Mouse (Mus musculus): Measurements from ENCODE around the gene Lcn2. TPM values are rescaled to one million over a fixed set of nuclear protein-coding genes. Genes with fewer than 3 reads are reported as not detected.

The Lcn2 gene
- polyA plus RNA-seq, 1 experiment from 2014 or later = not detected

DNA sequence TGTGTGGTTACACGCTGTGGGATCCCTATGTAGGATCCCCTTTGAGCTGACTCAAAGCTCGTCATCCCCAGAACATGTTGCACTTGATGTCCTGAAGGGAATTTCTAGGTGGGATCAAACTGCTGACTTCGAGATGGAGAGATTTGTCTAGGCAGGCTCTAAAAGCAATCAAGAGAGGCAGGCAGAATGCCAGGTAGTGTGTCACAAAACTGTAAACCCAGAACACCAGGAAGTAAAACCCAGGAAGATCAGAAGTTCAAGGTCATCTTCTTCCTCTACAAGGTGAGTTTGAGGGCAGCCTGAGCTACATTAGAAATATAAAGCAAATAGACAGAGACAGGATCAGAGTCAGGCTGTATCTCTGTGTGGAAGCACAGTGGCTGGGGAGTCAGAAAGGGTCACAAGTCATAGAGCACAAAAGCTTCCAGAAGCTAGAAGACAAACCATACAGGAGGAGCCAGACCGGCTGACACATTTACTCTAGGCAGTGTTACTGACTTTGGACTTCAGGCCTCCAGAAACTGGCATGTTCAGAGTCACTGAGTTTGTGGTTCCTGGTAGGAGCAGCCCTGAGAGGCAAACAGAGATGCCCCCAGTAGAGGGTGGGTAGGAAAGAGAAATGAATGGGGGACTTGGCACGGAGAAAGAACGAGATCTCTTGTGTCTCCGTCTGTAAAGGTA is 19.2 kb upstream of the Lcn2 start:
- H3K9me3 ChIP-seq = no peaks in the 10 kb centered on the region
- 83% methylated on average over 7 of the region's 7 CpGs for WGBS

DNA sequence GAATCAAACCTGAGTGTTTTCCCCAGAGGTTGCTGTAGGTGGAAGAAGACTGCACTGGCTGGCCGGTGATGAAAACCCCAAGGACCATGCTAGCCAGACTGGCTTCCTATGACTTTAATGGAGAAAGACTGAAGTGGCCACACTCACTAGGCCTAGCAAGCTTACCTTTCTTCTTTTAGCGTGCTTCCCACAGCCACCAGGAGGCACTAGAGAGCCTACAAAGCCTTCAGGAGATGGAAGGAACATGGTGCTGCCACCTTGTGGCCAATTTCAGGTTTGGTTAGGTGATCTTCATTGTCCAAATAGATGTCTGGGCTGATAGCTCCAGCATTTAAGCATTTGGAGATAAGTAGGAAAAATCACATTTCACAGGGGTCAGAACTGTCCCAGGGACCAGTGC is 16.6 kb upstream of the Lcn2 start:
- WGBS = 20% methylated on average over 2 of the region's 2 CpGs
- DNase-seq (ENCODE audit: low spot score) = peak; percentile 92
- H3K4me1 ChIP-seq (replicated peaks) = peaks cover 14% of the 10 kb centered on the region; the same call in 1 of the 2 replicates
- peaks cover 34% of the 10 kb centered on the region for H3K36me3 ChIP-seq
- H3K27ac ChIP-seq = no peak overlapping the region
- H3K4me3 ChIP-seq = no peak overlapping the region
- H3K27me3 ChIP-seq (ENCODE audit: insufficient read depth, poor library complexity, severe bottlenecking) = no peaks in the 10 kb centered on the region
- H3K9me3 ChIP-seq = no peaks in the 10 kb centered on the region

More for the DNA sequence above, 19.2 kb upstream of the Lcn2 start:
- no peaks in the 10 kb centered on the region for H3K27me3 ChIP-seq (ENCODE audit: insufficient read depth, poor library complexity, severe bottlenecking)
- H3K27ac ChIP-seq = peak overlapping the region; percentile 23; the same call in 1 of the 2 replicates
- H3K4me1 ChIP-seq (replicated peaks) = peaks cover 12% of the 10 kb centered on the region; the same call in 1 of the 2 replicates
- peaks cover 7% of the 10 kb centered on the region for H3K36me3 ChIP-seq
- no peak for DNase-seq (ENCODE audit: low spot score)
- no peak overlapping the region for H3K4me3 ChIP-seq

DNA sequence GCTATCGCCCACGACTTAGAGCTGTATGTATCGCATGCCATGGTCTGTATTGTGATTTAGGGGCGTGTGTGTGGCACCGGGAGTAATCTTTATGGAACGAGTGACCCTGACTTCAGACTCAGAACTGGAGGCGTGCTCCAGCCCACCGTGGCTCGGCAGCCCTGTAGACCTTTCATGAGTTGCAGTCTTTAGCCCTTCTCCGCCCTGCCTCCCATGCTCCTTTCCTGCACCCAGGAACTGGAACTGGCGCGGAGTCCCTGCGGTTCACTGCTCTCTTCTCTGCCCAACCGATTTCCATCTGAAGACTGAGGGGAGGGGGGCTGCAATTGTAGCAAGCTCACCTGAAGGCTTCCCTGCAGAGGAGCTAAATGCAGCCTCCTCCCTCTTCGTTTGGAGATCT is 8.6 kb upstream of the Lcn2 start:
- WGBS = 2% methylated on average over 15 of the region's 15 CpGs
- Histone ChIP-seq H3K27me3 (ENCODE audit: insufficient read depth, poor library complexity, severe bottlenecking) (no peaks in the 10 kb centered on the region), H3K36me3 (peaks cover 36% of the 10 kb centered on the region), H3K4me3 (peak overlapping the region; percentile 94), H3K4me1 (replicated peaks) (peaks cover 29% of the 10 kb centered on the region), H3K9me3 (0 out of 2 replicates have a peak, but pooled peaks cover 3% of the 10 kb centered on the region), H3K27ac (peak overlapping the region; percentile 92)
- no peak for DNase-seq (ENCODE audit: low spot score)

DNA sequence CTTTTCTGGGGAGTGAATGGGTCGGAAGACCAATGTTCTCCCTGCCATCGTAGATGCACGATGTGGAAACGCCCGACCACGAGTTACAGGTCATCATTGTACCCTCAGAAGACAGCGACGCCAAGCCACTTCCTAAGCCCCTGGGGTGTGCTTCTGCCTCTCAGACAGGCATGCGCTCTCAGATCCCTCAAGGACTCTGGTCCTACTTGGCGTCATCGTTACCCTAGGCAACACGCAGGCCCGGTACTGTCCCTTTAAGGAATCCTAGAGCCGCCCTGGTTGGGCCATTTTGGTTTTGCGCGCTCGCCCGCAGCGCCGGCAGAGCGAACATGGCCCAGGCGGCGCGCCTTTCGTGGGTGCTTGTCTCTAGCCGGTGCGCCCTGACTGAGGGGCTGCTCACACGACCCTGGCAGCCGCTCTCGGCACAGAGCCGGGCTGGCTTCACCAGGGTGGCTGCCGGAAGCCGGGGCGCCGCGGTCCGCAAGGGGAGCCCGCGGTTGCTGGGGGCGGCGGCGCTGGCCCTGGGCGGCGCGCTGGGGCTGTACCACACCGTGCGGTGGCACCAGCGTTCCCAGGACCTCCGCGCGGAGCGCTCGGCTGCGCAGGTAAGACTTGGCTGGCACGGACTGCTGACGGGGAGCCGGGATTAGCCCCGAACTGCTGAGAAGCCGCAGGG is 8.0 kb upstream of the Lcn2 start:
- under 1% methylated on average over 59 of the region's 59 CpGs for WGBS
- DNase-seq (ENCODE audit: low spot score) = peak; percentile 92
- no peaks in the 10 kb centered on the region for H3K27me3 ChIP-seq (ENCODE audit: insufficient read depth, poor library complexity, severe bottlenecking)
- peaks cover 31% of the 10 kb centered on the region for H3K4me1 ChIP-seq (replicated peaks)
- H3K36me3 ChIP-seq = peaks cover 30% of the 10 kb centered on the region
- H3K27ac ChIP-seq = peak overlapping the region; percentile 92
- H3K4me3 ChIP-seq = peak overlapping the region; percentile 94
- H3K9me3 ChIP-seq = 0 out of 2 replicates have a peak, but pooled peaks cover 3% of the 10 kb centered on the region

DNA sequence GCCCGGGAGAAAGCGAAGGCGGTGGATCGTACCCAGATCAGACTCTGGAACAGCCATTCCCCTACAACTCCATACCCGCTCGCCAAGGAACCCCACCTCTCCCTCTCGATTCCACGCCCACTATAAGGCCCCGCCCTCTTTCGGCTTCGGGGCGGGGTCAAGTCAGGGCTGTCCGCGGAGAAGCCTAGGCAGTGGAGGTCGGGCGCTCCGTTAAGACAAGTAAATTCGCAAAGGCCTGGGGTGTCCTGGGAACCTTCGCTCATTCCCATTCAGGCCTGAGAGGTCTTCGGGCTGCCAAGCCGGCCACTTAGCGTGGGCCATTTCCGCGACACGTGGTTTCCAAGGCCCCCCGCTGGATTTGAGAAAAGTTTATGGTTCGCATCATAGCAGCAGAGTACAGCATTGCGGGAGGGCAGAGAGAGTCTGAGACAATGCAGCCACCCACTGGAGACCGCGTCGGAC is 7.5 kb upstream of the Lcn2 start, which contains the start of gene Ptges2:
Gene Ptges2, plus strand, starts transcription at position 413 of the 462 bp plus-strand sequence.
- under 1% methylated on average over 31 of the region's 31 CpGs for WGBS
- DNase-seq (ENCODE audit: low spot score) = peak; percentile 92
- no peaks in the 10 kb centered on the region for H3K27me3 ChIP-seq (ENCODE audit: insufficient read depth, poor library complexity, severe bottlenecking)
- peak within 1 kb of the TSS; percentile 92 for H3K27ac ChIP-seq
- H3K9me3 ChIP-seq = 0 out of 2 replicates have a peak, but pooled peaks cover 3% of the 10 kb centered on the region
- H3K4me3 ChIP-seq = peak within 1 kb of the TSS; percentile 94
- H3K4me1 ChIP-seq (replicated peaks) = peaks cover 33% of the 10 kb centered on the region
- peaks cover 24% of the 10 kb centered on the region for H3K36me3 ChIP-seq

DNA sequence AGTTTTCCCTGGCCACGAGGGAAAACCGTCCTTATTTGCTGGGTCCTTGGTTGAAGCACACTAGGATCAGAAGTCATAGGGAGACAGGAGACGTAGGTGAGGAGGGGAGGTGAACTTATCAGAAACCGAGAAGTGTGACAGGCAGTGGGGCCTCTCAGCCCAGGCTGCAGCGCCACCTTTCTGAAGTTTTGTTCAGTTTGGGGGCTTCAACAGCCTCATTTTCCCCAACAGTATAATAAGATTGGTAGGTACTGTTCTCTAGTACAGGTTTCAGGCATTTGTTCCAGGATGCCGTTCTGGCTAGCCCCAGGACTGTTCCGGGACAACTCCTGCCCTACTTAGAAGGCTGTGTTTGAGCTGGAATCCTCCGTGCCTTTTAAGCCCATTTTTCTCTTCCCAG is 6.9 kb upstream of the Lcn2 start:
- Histone ChIP-seq H3K27ac (peak overlapping the region; percentile 92), H3K4me1 (replicated peaks) (peaks cover 32% of the 10 kb centered on the region), H3K4me3 (peak overlapping the region; percentile 94), H3K27me3 (ENCODE audit: insufficient read depth, poor library complexity, severe bottlenecking) (no peaks in the 10 kb centered on the region), H3K9me3 (0 out of 2 replicates have a peak, but pooled peaks cover 3% of the 10 kb centered on the region), H3K36me3 (peaks cover 19% of the 10 kb centered on the region)
- no peak for DNase-seq (ENCODE audit: low spot score)
- WGBS = 8% methylated on average over 8 of the region's 8 CpGs

DNA sequence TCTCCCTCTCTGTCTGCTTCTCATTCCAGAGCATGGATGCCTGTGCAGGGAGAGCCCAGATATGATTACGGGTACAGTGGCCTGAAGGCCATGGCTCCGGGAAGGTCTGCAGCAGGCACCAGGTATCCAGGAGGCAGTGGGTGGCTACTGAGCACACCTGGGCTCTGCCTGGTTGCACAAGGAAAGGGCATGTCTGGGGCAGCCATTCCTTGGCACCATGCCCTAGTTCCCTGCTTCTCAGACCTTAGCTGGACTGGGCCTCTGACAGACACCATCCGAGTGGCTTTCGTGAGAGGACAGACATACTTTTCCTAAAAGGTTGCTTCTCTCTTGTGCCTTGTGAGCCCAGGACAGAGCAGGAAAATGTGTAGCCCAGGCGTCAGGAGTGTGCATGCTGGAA is 4.0 kb upstream of the Lcn2 start:
- Histone ChIP-seq H3K4me1 (replicated peaks) (peaks cover 30% of the 10 kb centered on the region), H3K27me3 (ENCODE audit: insufficient read depth, poor library complexity, severe bottlenecking) (peaks cover 4% of the 10 kb centered on the region; the same call in 1 of the 2 replicates), H3K4me3 (no peak overlapping the region), H3K9me3 (0 out of 2 replicates have a peak, but pooled peaks cover 3% of the 10 kb centered on the region), H3K27ac (no peak overlapping the region), H3K36me3 (no peaks in the 10 kb centered on the region)
- 82% methylated on average over 5 of the region's 5 CpGs for WGBS
- DNase-seq (ENCODE audit: low spot score) = no peak

DNA sequence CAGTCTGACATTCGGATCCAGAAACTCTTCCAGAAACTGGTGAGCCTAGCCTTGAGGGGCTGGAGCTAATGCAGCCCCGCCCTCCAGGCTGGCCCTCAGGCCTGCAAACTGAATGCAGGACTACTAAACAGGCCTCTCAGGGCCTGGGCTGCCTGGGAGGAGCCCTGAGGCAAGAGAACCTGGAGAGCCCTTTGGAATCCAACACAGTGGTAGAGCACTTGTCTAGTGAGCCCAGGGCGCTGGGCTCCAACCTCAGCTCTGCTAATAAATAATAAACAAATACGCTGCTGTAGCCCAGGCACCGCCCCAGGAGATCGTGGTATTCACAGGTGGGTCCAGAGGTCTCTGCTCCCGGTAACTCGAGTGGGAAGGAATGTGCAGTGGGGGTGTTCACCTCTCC is 2.8 kb upstream of the Lcn2 start:
- WGBS = 74% methylated on average over 8 of the region's 8 CpGs

DNA sequence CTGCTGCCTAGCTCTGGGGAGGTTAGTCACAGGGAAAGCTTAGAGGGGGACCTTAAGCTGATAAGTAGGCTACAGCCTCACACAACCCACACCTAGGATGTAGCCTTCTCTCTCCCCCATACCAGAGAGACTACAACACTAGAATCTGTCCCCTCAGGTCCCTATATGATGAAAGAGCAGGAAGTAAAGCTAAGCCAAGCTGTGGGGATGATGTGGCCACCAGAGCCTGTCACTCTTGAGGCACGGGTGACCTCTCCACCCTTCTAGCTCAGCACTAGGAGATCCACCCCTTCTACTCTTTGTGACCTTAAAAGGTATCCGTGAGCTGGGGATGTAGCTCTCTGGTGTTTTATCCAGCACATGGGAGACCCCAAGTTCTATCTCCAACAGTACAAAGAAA is 1.1 kb upstream of the Lcn2 start:
- Histone ChIP-seq H3K9me3 (0 out of 2 replicates have a peak, but pooled peaks cover 3% of the 10 kb centered on the region), H3K27ac (no peak overlapping the region), H3K36me3 (no peaks in the 10 kb centered on the region), H3K4me1 (replicated peaks) (peaks cover 13% of the 10 kb centered on the region; the same call in 1 of the 2 replicates), H3K27me3 (ENCODE audit: insufficient read depth, poor library complexity, severe bottlenecking) (peaks cover 15% of the 10 kb centered on the region), H3K4me3 (no peak overlapping the region)
- DNase-seq (ENCODE audit: low spot score) = no peak
- 83% methylated on average over 2 of the region's 2 CpGs for WGBS

More for the DNA sequence above, 2.8 kb upstream of the Lcn2 start:
- H3K4me3 ChIP-seq = no peak overlapping the region
- no peaks in the 10 kb centered on the region for H3K36me3 ChIP-seq
- peaks cover 6% of the 10 kb centered on the region; the same call in 1 of the 2 replicates for H3K27me3 ChIP-seq (ENCODE audit: insufficient read depth, poor library complexity, severe bottlenecking)
- H3K27ac ChIP-seq = no peak overlapping the region
- peaks cover 19% of the 10 kb centered on the region for H3K4me1 ChIP-seq (replicated peaks)
- no peak for DNase-seq (ENCODE audit: low spot score)
- H3K9me3 ChIP-seq = 0 out of 2 replicates have a peak, but pooled peaks cover 3% of the 10 kb centered on the region

DNA sequence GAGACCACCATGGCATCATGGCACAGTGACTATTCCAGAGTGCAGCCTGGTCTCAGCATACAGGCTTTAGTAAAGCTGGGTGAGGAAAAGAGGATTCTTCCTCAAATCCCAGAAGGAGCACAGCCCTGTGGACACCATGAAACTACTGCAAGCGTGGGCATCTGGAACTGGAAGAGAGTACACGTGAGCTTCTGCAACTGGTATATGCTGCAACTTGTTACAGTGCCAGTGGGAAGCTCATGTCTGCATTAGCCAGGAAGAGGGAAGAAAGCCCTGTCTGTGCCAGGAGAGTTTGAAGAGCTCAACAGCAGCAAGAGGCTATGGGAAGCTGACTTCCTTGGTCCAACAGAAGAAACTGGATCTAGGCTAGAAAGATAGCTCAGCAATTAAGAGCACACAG is 5.4 kb downstream of the Lcn2 start:
- no peak for DNase-seq (ENCODE audit: low spot score)
- no peak overlapping the region for H3K4me3 ChIP-seq
- WGBS = 84% methylated on average over 2 of the region's 2 CpGs
- no peaks in the 10 kb centered on the region for H3K9me3 ChIP-seq
- H3K27ac ChIP-seq = no peak overlapping the region
- peaks cover 58% of the 10 kb centered on the region for H3K27me3 ChIP-seq (ENCODE audit: insufficient read depth, poor library complexity, severe bottlenecking)
- peaks cover 23% of the 10 kb centered on the region for H3K36me3 ChIP-seq
- peaks cover 23% of the 10 kb centered on the region for H3K4me1 ChIP-seq (replicated peaks)

DNA sequence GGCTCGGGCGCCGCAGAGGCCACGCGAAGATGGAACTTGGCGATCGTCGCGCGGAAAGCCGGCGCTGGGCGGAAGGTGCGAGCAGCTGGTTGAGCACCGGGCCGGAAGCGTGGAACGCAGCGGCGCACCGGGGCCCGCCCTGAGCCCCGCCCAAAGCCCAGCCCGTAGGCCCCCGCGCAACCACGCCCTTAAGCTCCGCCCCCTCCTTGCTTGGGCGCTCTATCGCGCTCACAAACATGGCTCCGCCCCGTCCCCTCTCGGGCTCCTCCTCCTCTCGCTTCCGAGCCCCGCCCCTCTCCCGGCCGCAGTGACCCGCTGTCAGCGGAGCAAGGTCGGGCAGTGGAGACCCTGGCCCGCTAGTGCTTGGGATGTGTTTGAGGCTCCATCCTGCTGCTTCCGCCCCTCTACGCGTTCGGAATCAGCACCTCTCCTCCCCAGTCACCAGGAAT is 6.3 kb downstream of the Lcn2 start, which contains the start of gene 1110008P14Rik:
Gene 1110008P14Rik, minus strand, starts transcription at position 164 of the 449 bp plus-strand sequence.
- H3K9me3 ChIP-seq = no peaks in the 10 kb centered on the region
- H3K27me3 ChIP-seq (ENCODE audit: insufficient read depth, poor library complexity, severe bottlenecking) = peaks cover 56% of the 10 kb centered on the region
- peaks cover 19% of the 10 kb centered on the region for H3K4me1 ChIP-seq (replicated peaks)
- WGBS = under 1% methylated on average over 47 of the region's 47 CpGs
- DNase-seq (ENCODE audit: low spot score) = peak; percentile 94
- peaks cover 32% of the 10 kb centered on the region for H3K36me3 ChIP-seq
- H3K27ac ChIP-seq = peak within 1 kb of the TSS; percentile 83
- peak within 1 kb of the TSS; percentile 84 for H3K4me3 ChIP-seq

DNA sequence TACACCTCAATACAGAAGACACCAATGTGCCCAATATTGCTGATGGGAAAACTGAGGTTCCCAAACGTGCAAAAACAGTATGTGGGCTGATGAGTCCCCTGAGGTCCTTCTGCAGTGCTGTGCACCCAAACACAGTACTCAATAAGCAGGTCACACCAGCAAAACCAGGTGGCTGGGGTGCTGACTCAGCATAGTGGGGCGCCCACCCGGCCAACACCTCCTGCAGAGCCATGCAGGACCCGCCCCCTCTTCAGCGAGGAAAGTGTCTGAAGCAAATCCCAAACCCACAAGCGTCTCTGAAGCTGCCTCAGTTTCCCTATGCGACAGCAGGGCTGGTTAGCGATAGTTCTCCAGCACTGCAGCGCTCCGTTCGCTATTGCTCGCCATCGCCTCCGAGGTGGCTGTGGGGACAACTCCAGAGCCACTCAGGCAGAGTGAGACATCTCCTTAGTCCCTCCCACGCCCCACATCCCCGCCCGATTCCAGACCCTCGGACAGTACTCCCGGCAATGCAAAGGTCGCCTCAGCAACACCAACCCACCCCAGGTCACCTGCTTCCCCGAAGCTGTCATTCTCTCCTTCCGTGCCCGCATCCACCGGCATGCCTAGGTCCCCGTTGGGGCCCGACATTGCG is 6.8 kb downstream of the Lcn2 start:
- 2% methylated on average over 27 of the region's 27 CpGs for WGBS
- peaks cover 19% of the 10 kb centered on the region for H3K4me1 ChIP-seq (replicated peaks)
- H3K36me3 ChIP-seq = peaks cover 38% of the 10 kb centered on the region
- DNase-seq (ENCODE audit: low spot score) = no peak
- H3K4me3 ChIP-seq = peak overlapping the region; percentile 84
- peak overlapping the region; percentile 83 for H3K27ac ChIP-seq
- H3K27me3 ChIP-seq (ENCODE audit: insufficient read depth, poor library complexity, severe bottlenecking) = peaks cover 56% of the 10 kb centered on the region
- H3K9me3 ChIP-seq = no peaks in the 10 kb centered on the region

Measured in hindbrain, embryonic 10.5 days (tissue).